Mouse (Mus musculus) lung, postnatal 0 days (tissue): Measurements from ENCODE around the gene Cyb5rl.

Source experiments
- CTCF ChIP-seq: IDR thresholded peaks from 2 replicates; pipeline ENCODE4 v1.5.1; 2016; ENCODE audit warnings: antibody characterized with exemption, mild to moderate bottlenecking
- EP300 ChIP-seq: IDR thresholded peaks from 2 replicates; pipeline ENCODE4 v1.6.1; 2016; ENCODE audit warnings: antibody characterized with exemption, mild to moderate bottlenecking, control low read depth

GRCm38 (mm10) chr4:107126891-107127524, 60.2 kb downstream of the Cyb5rl start:
- TF ChIP-seq CTCF = no peak
- TF ChIP-seq EP300 = no peak
